Mouse (Mus musculus): Measurements from ENCODE around the gene Pgm1. TPM values are rescaled to one million over a fixed set of nuclear protein-coding genes. Genes with fewer than 3 reads are reported as not detected.

The Pgm1 gene
- polyA plus RNA-seq, 1 experiment from 2014 or later: 259 TPM

DNA sequence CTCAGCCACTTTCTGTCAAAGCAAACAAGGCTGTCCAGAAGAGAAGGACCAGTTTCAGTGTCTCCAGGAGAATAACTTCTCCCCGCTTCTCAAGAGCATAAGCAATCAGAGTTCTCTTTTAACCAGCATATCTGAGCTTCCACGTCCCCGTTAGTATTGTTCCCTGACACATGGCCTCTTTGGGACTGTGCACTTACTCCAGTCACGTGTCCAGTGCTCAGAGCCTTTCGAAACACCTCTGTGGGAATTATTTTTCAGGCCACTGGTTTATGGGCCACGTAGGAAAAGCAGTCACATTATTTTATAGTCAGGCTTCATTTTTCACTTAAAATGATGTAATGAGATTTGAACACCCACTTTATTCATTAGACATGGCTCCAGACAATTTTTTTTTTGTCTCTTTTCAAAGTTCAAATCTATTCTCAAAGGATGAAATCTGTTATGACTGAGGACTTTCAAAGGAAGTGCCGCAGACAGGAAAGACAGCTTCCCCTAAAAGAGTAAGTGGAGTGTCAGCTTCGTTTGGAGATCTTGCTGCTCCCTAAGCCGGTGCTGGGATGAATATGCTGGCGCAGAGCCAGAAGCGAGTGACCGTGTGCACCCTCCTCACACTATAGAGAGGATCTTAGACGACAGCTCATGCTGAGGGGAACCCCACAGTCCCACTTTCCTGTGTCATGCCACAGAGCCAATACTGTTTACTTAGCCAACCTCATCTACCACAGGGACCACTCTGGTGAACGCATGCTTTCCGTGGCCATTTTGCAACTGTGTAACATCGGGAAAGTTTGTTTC, 10.7 kb downstream of the Pgm1 start:
- no peak for DNase-seq (ENCODE audit: low spot score)
- Histone ChIP-seq H3K27ac (no peak overlapping the region), H3K4me1 (peaks cover 37% of the 10 kb centered on the region), H3K27me3 (ENCODE audit: insufficient read depth, poor library complexity, severe bottlenecking) (no peaks in the 10 kb centered on the region), H3K36me3 (peaks cover 26% of the 10 kb centered on the region), H3K4me3 (no peak overlapping the region), H3K9me3 (no peaks in the 10 kb centered on the region)
- WGBS: 66% methylated on average over 16 of the region's 16 CpGs

DNA sequence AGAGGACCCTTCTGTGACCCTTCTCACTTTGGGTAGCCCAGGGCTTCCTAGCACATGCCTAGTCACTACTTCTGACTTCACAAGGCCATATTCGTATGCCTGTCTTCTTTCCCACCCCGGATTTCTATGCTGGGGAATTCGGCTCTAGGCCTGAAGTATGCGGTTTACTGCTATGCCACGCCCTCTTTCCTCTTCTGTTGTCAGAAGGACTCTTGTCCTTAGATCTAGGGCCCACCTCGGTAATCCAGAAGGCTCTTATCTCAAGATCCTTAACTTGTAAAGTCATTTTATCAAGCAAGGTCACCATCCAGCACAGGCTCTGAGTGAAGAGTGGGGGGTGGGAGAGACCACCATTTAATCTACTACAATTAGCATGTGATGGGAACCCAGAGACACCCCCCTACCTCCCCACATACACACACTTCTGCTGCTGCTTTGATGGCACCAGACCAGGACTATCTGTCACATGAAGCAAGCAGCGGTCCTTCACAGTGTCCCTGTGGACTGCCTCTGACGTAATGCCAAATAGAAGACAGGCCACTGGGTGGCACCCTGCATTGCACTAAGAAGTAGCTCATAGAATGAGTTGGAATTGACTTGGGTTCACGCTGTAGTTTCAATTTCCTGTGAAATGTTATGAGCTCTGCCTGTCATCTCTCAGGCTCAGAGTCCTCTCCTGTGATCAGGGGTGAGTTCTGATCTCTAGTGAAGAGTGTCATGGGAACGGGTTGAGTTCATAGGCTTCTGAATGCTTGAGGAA, 12.6 kb downstream of the Pgm1 start:
- Histone ChIP-seq H3K36me3 (peaks cover 18% of the 10 kb centered on the region), H3K27ac (no peak overlapping the region), H3K27me3 (ENCODE audit: insufficient read depth, poor library complexity, severe bottlenecking) (no peaks in the 10 kb centered on the region), H3K4me3 (no peak overlapping the region), H3K9me3 (no peaks in the 10 kb centered on the region), H3K4me1 (peaks cover 37% of the 10 kb centered on the region)
- no peak for DNase-seq (ENCODE audit: low spot score)
- WGBS: 53% methylated on average over 10 of the region's 10 CpGs

DNA sequence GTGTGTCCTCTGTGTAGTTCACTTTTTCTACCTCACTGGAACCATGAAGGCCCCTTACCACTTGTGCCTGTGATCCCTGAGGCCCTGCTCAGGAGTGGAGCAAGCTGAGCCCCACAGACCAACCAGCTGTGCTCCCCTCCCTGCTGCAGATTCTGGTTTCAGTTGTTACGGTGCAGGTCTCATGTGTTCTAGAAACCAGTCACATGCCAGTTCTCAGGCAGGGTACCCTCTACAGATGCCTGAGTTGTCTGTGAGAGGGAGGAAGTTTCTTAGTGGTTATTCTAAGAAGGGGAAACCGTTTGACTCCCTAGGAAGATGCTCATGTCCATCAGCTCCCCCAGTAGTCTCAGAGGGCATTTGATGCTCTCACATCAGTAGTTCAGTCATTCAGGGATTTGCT, 15.4 kb downstream of the Pgm1 start:
- H3K4me3 ChIP-seq: no peak overlapping the region
- no peak overlapping the region for H3K27ac ChIP-seq

GRCm38 (mm10) chr4:99945011-99945410, 15.8 kb downstream of the Pgm1 start:
- H3K27ac ChIP-seq: no peak overlapping the region
- peaks cover 7% of the 10 kb centered on the region; the same call in 1 of the 2 replicates for H3K36me3 ChIP-seq
- peaks cover 22% of the 10 kb centered on the region for H3K4me1 ChIP-seq
- no peak for DNase-seq (ENCODE audit: low spot score)
- WGBS: 85% methylated on average over 7 of the region's 7 CpGs
- no peaks in the 10 kb centered on the region for H3K9me3 ChIP-seq
- no peaks in the 10 kb centered on the region for H3K27me3 ChIP-seq (ENCODE audit: insufficient read depth, poor library complexity, severe bottlenecking)
- H3K4me3 ChIP-seq: no peak overlapping the region

More for the DNA sequence above, 15.4 kb downstream of the Pgm1 start:
- WGBS: 74% methylated on average over 2 of the region's 2 CpGs
- Histone ChIP-seq H3K27me3 (ENCODE audit: insufficient read depth, poor library complexity, severe bottlenecking) (no peaks in the 10 kb centered on the region), H3K36me3 (peaks cover 7% of the 10 kb centered on the region; the same call in 1 of the 2 replicates), H3K4me1 (peaks cover 24% of the 10 kb centered on the region), H3K9me3 (no peaks in the 10 kb centered on the region)
- DNase-seq (ENCODE audit: low spot score): no peak

GRCm38 (mm10) chr4:99946516-99946915, 17.3 kb downstream of the Pgm1 start:
- 85% methylated on average over 2 of the region's 2 CpGs for WGBS
- Histone ChIP-seq H3K4me1 (peaks cover 20% of the 10 kb centered on the region), H3K36me3 (peaks cover 8% of the 10 kb centered on the region; the same call in 1 of the 2 replicates), H3K27me3 (ENCODE audit: insufficient read depth, poor library complexity, severe bottlenecking) (no peaks in the 10 kb centered on the region), H3K27ac (no peak overlapping the region), H3K9me3 (no peaks in the 10 kb centered on the region), H3K4me3 (no peak overlapping the region)
- DNase-seq (ENCODE audit: low spot score): no peak

GRCm38 (mm10) chr4:99947192-99947591, 18.0 kb downstream of the Pgm1 start:
- H3K9me3 ChIP-seq: no peaks in the 10 kb centered on the region
- H3K4me1 ChIP-seq: peaks cover 13% of the 10 kb centered on the region
- no peak overlapping the region for H3K4me3 ChIP-seq
- no peak overlapping the region for H3K27ac ChIP-seq
- no peaks in the 10 kb centered on the region for H3K27me3 ChIP-seq (ENCODE audit: insufficient read depth, poor library complexity, severe bottlenecking)
- no peak for DNase-seq (ENCODE audit: low spot score)
- H3K36me3 ChIP-seq: peaks cover 11% of the 10 kb centered on the region; the same call in 1 of the 2 replicates
- 80% methylated on average over 1 of the region's 1 CpGs for WGBS

DNA sequence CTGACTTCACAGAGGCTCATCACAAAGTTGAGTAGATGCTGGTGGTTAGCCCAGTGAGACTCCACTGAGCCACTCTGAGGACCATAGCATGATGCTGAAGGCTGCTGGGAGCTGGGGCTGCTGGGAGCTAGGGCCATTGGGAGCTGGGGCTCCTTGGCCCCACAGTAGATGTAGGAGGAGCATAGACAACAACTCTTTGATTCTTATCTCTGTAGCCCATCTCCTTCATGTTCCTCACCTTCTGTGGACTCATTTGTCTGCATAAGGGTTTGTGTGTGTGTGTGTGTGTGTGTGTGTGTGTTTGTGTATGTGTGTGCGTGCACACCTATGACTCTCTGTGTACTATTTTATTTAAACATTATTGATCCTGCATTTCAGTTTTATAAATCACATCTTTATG, 18.7 kb downstream of the Pgm1 start:
- 82% methylated on average over 1 of the region's 1 CpGs for WGBS
- Histone ChIP-seq H3K27ac (no peak overlapping the region), H3K27me3 (ENCODE audit: insufficient read depth, poor library complexity, severe bottlenecking) (no peaks in the 10 kb centered on the region), H3K4me3 (no peak overlapping the region), H3K9me3 (no peaks in the 10 kb centered on the region), H3K36me3 (peaks cover 12% of the 10 kb centered on the region; the same call in 1 of the 2 replicates), H3K4me1 (peaks cover 10% of the 10 kb centered on the region; the same call in 1 of the 2 replicates)
- DNase-seq (ENCODE audit: low spot score): no peak

DNA sequence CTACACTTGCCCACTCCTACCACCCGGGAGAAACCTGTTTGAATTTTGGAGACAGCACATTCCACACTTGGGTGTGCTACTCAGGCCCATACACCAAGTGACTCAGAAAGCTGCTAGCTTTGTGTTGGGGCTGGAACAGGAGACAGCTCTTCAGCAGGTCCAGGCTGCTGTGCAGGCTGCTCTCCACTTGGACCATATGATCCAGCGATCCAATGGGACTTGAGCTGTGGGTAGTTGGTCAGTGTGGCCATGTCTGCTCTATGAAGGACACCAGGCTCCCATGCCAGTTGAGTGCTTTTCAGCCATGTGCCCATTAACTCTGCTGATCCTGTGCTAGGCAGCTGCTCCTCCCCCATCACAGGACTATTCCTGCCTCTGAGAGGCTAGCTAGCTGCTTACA, 24.7 kb downstream of the Pgm1 start:
- Histone ChIP-seq H3K4me3 (no peak overlapping the region), H3K4me1 (peaks cover 31% of the 10 kb centered on the region), H3K9me3 (no peaks in the 10 kb centered on the region), H3K27me3 (ENCODE audit: insufficient read depth, poor library complexity, severe bottlenecking) (no peaks in the 10 kb centered on the region), H3K27ac (no peak overlapping the region), H3K36me3 (peaks cover 11% of the 10 kb centered on the region; the same call in 1 of the 2 replicates)
- 77% methylated on average over 2 of the region's 2 CpGs for WGBS
- no peak for DNase-seq (ENCODE audit: low spot score)

DNA sequence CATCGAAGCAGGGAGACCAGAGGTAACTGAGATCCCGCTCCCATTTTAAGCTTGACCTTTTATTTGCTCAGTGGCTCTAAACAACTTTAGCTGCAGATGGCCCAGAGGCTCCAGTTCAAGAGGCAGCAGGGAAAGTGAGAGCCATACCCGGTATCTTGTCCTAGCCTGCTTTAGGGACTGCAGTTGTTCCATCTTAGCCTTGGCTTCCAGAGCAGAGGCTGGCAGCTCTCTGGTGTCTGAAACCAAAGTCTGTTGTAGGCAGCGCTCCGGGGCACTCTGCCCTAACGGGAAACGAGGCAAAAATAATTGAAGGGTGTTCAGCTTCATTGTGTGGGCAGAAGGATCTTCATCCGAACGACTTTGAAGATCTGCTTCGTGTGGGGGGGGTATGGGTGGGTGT, 26.2 kb downstream of the Pgm1 start:
- peaks cover 11% of the 10 kb centered on the region; the same call in 1 of the 2 replicates for H3K36me3 ChIP-seq
- no peaks in the 10 kb centered on the region for H3K9me3 ChIP-seq
- peaks cover 40% of the 10 kb centered on the region for H3K4me1 ChIP-seq
- 87% methylated on average over 10 of the region's 10 CpGs for WGBS
- H3K27me3 ChIP-seq (ENCODE audit: insufficient read depth, poor library complexity, severe bottlenecking): no peaks in the 10 kb centered on the region
- H3K27ac ChIP-seq: no peak overlapping the region
- DNase-seq (ENCODE audit: low spot score): no peak
- no peak overlapping the region for H3K4me3 ChIP-seq

- DNase-seq (ENCODE audit: low spot score): no peak
- Histone ChIP-seq H3K4me1 (peaks cover 33% of the 10 kb centered on the region), H3K4me3 (no peak overlapping the region), H3K9me3 (no peaks in the 10 kb centered on the region), H3K27ac (no peak overlapping the region), H3K36me3 (peaks cover 9% of the 10 kb centered on the region), H3K27me3 (ENCODE audit: insufficient read depth, poor library complexity, severe bottlenecking) (no peaks in the 10 kb centered on the region)
- 96% methylated on average over 4 of the region's 4 CpGs for WGBS
Measured at GRCm38 (mm10) chr4:99957186-99957585, 28.0 kb downstream of the Pgm1 start.

GRCm38 (mm10) chr4:99958084-99958815, 29.0 kb downstream of the Pgm1 start:
- Histone ChIP-seq H3K27ac (0 out of 2 replicates have a peak overlapping the region, but pooled peaks have one; percentile 29), H3K9me3 (no peaks in the 10 kb centered on the region), H3K4me3 (no peak overlapping the region), H3K36me3 (peaks cover 15% of the 10 kb centered on the region), H3K27me3 (ENCODE audit: insufficient read depth, poor library complexity, severe bottlenecking) (no peaks in the 10 kb centered on the region), H3K4me1 (peaks cover 33% of the 10 kb centered on the region)
- no peak for DNase-seq (ENCODE audit: low spot score)
- 59% methylated on average over 7 of the region's 7 CpGs for WGBS

DNA sequence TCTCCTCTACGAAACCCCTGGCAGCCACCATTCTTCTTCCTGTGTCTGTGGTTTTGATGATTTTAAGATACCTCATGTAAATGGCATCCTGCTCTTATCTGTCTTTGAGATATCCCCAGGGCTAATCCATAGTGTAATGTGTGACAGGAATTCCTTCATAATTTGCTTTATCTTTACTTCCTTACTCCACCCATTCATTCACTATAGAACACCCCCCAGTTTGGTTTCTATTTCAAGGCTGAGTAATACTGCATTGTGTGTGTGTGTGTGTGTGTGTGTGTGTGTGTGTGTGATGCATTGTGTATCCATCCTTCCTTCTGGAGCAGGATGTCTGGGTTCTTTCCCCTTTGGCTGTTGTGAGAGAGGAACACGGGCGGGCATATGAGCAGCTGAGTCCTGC, 30.1 kb downstream of the Pgm1 start:
- WGBS: 47% methylated on average over 3 of the region's 3 CpGs

More for the DNA sequence above, 30.1 kb downstream of the Pgm1 start:
- Histone ChIP-seq H3K27me3 (ENCODE audit: insufficient read depth, poor library complexity, severe bottlenecking) (no peaks in the 10 kb centered on the region), H3K4me3 (no peak overlapping the region), H3K4me1 (peaks cover 27% of the 10 kb centered on the region), H3K9me3 (no peaks in the 10 kb centered on the region), H3K36me3 (peaks cover 22% of the 10 kb centered on the region), H3K27ac (no peak overlapping the region; the same call in 1 of the 2 replicates)
- DNase-seq (ENCODE audit: low spot score): no peak

All from heart, embryonic 10.5 days (tissue).